Mouse (Mus musculus): ENCODE measurements at regions not wholly inside any gene's neighbourhood (a gene's known extent, or its start where the extent isn't known, plus 50 kb on each side); places are given as distances from the start of the nearest gene placed in this dataset.

DNA sequence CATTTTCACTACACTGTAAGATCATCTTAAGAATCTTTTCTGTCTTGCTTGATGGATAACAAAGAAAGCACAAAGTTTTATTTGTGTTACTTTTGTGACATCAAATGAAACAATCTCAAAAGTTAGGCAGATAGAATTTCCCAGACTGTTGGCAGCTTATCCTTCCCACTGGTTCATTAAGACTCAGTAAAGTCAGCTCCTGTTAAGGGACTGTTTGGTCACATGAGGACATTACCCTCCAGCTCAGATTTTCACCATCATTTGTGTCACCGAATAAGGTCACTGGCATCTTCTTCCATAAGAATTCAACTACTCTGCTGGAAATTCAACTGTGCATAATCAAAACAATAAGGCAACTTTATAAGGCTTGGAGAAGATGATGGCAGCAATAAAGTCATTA is 126.3 kb downstream of the Sucnr1 start:
- TF ChIP-seq EP300 (IDR thresholded peaks at IDR 0.05) (no peak), CTCF (IDR thresholded peaks at IDR 0.05) (no peak)
